Mouse (Mus musculus): ENCODE results near the gene Ulk4.
A peak's percentile ranks its signal among the peaks of the same experiment; 100 is the strongest.

GRCm38 (mm10) chr9:121314541-121315152, 37.6 kb upstream of the Ulk4 start:
- TF ChIP-seq POLR2A (IDR thresholded peaks at IDR 0.05; ENCODE audit: borderline replicate concordance, extremely low read depth, low read depth, low read length) (peak; percentile 64; the same call in 1 of the 2 replicates), CTCF (IDR thresholded peaks at IDR 0.05; ENCODE audit: insufficient read depth, low read length) (no peak)

Measured in lung, adult 2 months (tissue).